Mouse (Mus musculus) embryonic facial prominence, embryonic 11.5 days (tissue): ENCODE measurements around the gene Olfr127. TPM values are rescaled to one million over a fixed set of nuclear protein-coding genes. Genes with fewer than 3 reads are reported as not detected.
"Not testable (repeated sequence)": the region's sequence is repeated elsewhere in the genome, so short reads cannot be mapped to it uniquely, and the experiment has no call there.

ENCODE experiments used
- ATAC-seq: fragments of 200-750 bp; cut with Nextera tagmentation; replicated peaks from 2 replicates; pipeline ENCODE4 v1.8.0; 2017; ENCODE audit warnings: low read depth; ENCODE audit not compliant: insufficient number of reproducible peaks, low FRiP score, low TSS enrichment
- DNase-seq: peaks from one replicate; pipeline ENCODE4 v3.0.0-alpha.2; 2015; ENCODE audit warnings: low spot score
- H3K27ac ChIP-seq: fragments of 300-500 bp; sonication (generic); replicated peaks from 2 replicates; pipeline ENCODE4 v1.5.1; 2014; ENCODE audit warnings: mild to moderate bottlenecking, low read depth, low read length, control low read depth
- H3K27me3 ChIP-seq: fragments of 300-500 bp; sonication (generic); 2 replicates; pipeline ENCODE4 v1.6.1; 2014; ENCODE audit warnings: mild to moderate bottlenecking, low read length, moderate library complexity, mixed read lengths; ENCODE audit not compliant: control insufficient read depth, insufficient read depth
- H3K36me3 ChIP-seq: fragments of 300-500 bp; sonication (generic); replicated peaks from 2 replicates; pipeline ENCODE4 v1.6.1; 2014; ENCODE audit warnings: low read depth, mild to moderate bottlenecking, low read length, moderate library complexity, mixed read lengths; ENCODE audit not compliant: control insufficient read depth, insufficient read depth
- H3K4me1 ChIP-seq: fragments of 300-500 bp; sonication (generic); 2 replicates; pipeline ENCODE4 v1.6.1; 2014; ENCODE audit warnings: low read length, mixed read lengths; ENCODE audit not compliant: control insufficient read depth, insufficient read depth
- H3K4me2 ChIP-seq: fragments of 300-500 bp; sonication (generic); 2 replicates; pipeline ENCODE4 v1.6.1; 2014; ENCODE audit warnings: low read depth, mild to moderate bottlenecking, control low read depth, low read length, moderate library complexity
- H3K4me3 ChIP-seq: fragments of 300-500 bp; sonication (generic); 2 replicates; pipeline ENCODE4 v1.5.1; 2014; ENCODE audit warnings: low read depth, low read length, control low read depth
- H3K9ac ChIP-seq: fragments of 300-500 bp; sonication (generic); replicated peaks from 2 replicates; pipeline ENCODE4 v1.6.1; 2014; ENCODE audit warnings: mild to moderate bottlenecking, control low read depth, low read length
- H3K9me3 ChIP-seq: fragments of 300-500 bp; sonication (generic); replicated peaks from 2 replicates; pipeline ENCODE4 v1.6.1; 2016; ENCODE audit warnings: mild to moderate bottlenecking, low read length, inconsistent platforms, mixed read lengths; ENCODE audit not compliant: control insufficient read depth
- WGBS: fragments of 180-500 bp; shearing (Covaris S2); extraction: QIAGEN DNeasy Blood & Tissue Kit; methylation state at CpG from one replicate; pipeline ENCODE4 v1.1.7; 2014; 5-methylcytosine and 5-hydroxymethylcytosine counted together
- polyA plus RNA-seq: library from polyadenylated mRNA; unstranded; fragments of >200 nt; fragmentation: Nextera tagmentation; extraction: Ambion mirVana; gene quantifications from 2 replicates; pipeline ENCODE4 v1.2.1, GENCODE M21; 2014

Olfr127 gene
- polyA plus RNA-seq: not detected in 2 replicates

DNA sequence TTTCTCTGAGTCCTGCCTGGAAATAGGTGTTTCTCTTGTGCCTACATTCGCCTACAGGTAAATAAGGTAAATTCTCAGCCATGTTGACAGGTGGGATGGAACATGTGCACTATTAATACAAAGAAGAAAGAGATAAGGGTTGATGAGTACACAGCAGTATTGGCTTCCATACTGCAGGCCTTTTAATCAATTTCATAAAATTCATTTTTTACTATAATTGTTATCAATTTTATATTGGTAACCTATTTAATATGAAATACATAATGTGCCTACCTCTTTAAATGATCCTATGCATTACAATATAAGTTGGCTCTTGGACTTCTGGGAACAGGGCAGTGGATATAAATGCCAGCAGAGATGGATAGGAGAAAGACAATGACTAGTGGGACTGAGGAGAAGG, at the start of gene Olfr127:
TSS of gene Olfr127 (plus strand) at position 301 of the 400 bp plus-strand sequence.
- ATAC-seq (no peak), DNase-seq (no peak)
- Histone ChIP-seq H3K36me3 (no peaks in the 10 kb centered on the region), H3K4me2 (no peak within 1 kb of the TSS), H3K9me3 (no peaks in the 10 kb centered on the region), H3K27ac (no peak within 1 kb of the TSS), H3K4me3 (no peak within 1 kb of the TSS), H3K4me1 (no peaks in the 10 kb centered on the region), H3K27me3 (no peaks in the 10 kb centered on the region), H3K9ac (no peak within 1 kb of the TSS)
- WGBS: 65% methylated on average over 1 of the region's 1 CpGs

GRCm38 (mm10) chr17:37863901-37864300, 36.3 kb upstream of the Olfr127 start:
- no peak for ATAC-seq
- Histone ChIP-seq H3K9ac (no peak overlapping the region), H3K4me1 (no peaks in the 10 kb centered on the region), H3K27me3 (no peaks in the 10 kb centered on the region), H3K4me2 (no peak overlapping the region), H3K27ac (no peak overlapping the region), H3K9me3 (no peaks in the 10 kb centered on the region), H3K4me3 (no peak overlapping the region), H3K36me3 (no peaks in the 10 kb centered on the region)
- no peak for DNase-seq
- 67% methylated on average over 2 of the region's 2 CpGs for WGBS

- H3K36me3 ChIP-seq: no peaks in the 10 kb centered on the region
- no peaks in the 10 kb centered on the region for H3K27me3 ChIP-seq
- 21% methylated on average over 8 of the region's 8 CpGs for WGBS
- H3K9ac ChIP-seq: no peak overlapping the region
- ATAC-seq (no peak), DNase-seq (peak; percentile 7)
- no peaks in the 10 kb centered on the region for H3K4me1 ChIP-seq
- no peak overlapping the region for H3K4me3 ChIP-seq
- H3K27ac ChIP-seq: no peak overlapping the region
- H3K9me3 ChIP-seq: no peaks in the 10 kb centered on the region
- H3K4me2 ChIP-seq: no peak overlapping the region
Observed at GRCm38 (mm10) chr17:37869676-37870205, 30.5 kb upstream of the Olfr127 start.

- no peaks in the 10 kb centered on the region for H3K4me1 ChIP-seq
- H3K27ac ChIP-seq: no peak overlapping the region
- no peak for ATAC-seq
- WGBS: 84% methylated on average over 3 of the region's 3 CpGs
- no peaks in the 10 kb centered on the region for H3K36me3 ChIP-seq
- DNase-seq: no peak
- no peaks in the 10 kb centered on the region for H3K27me3 ChIP-seq
- no peak overlapping the region for H3K4me3 ChIP-seq
- H3K9ac ChIP-seq: no peak overlapping the region
- H3K9me3 ChIP-seq: no peaks in the 10 kb centered on the region
- no peak overlapping the region for H3K4me2 ChIP-seq
Observed at GRCm38 (mm10) chr17:37873830-37874229, 26.4 kb upstream of the Olfr127 start.

GRCm38 (mm10) chr17:37906821-37907220, 6.6 kb downstream of the Olfr127 start:
- H3K4me2 ChIP-seq, H3K36me3 ChIP-seq, H3K9ac ChIP-seq, H3K4me3 ChIP-seq, H3K27ac ChIP-seq, H3K27me3 ChIP-seq, H3K9me3 ChIP-seq, ATAC-seq, H3K4me1 ChIP-seq, DNase-seq: not testable (repeated sequence)
- WGBS: 69% methylated on average over 8 of the region's 8 CpGs

DNA sequence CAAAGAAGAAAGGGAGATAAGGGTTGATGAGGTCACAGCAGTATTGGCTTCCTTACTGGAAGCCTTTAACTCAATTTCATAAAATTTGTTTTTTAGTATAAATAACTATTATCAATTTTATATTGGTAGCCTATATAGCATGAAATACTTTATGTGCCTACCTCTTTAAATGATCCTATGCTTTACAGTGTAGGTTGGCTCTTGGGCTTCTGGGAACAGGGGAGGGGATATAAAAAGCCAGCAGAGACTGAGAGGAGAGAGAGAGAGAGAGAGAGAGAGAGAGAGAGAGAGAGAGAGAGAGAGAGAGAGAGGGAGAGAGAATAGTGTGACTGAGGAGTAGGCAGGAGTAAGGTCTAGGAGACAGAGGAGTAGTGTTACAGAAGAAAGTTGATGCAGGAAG, 20.0 kb downstream of the Olfr127 start, which contains the start of gene Olfr128:
TSS of gene Olfr128 (plus strand) at position 301 of the 400 bp plus-strand sequence.
- no peak within 1 kb of the TSS for H3K9ac ChIP-seq

DNA sequence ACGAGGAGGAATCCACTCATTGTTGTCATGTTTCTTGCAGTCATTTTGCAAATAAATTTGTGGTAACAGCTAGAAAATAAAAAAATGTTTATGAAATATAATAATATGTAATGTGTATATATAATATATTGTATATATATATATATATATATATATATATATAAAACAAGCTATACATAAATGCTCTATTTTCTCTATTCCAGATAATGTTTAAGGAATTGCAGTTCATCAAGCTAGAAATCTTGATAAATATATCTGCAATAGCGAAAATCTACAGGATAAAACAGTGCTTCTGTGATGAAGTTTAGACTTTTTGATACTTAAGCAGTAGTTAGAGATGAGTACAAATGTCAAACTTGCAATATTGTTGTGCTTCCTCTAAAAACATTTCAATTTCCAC, 52.7 kb downstream of the Olfr127 start, which contains the start of gene Olfr761:
TSS of gene Olfr761 (minus strand) at position 101 of the 400 bp plus-strand sequence.
- ATAC-seq (no peak), DNase-seq (no peak)
- Histone ChIP-seq H3K27ac (no peak within 1 kb of the TSS), H3K27me3 (no peaks in the 10 kb centered on the region), H3K4me3 (no peak within 1 kb of the TSS), H3K36me3 (no peaks in the 10 kb centered on the region), H3K4me1 (no peaks in the 10 kb centered on the region), H3K9ac (no peak within 1 kb of the TSS), H3K4me2 (no peak within 1 kb of the TSS), H3K9me3 (no peaks in the 10 kb centered on the region)
- 81% methylated on average over 2 of the region's 2 CpGs for WGBS

More for the DNA sequence above, 20.0 kb downstream of the Olfr127 start, which contains the start of gene Olfr128:
- H3K36me3 ChIP-seq: no peaks in the 10 kb centered on the region
- no peak within 1 kb of the TSS for H3K27ac ChIP-seq
- H3K9me3 ChIP-seq: no peaks in the 10 kb centered on the region
- no peak for ATAC-seq
- no peak within 1 kb of the TSS for H3K4me3 ChIP-seq
- H3K4me1 ChIP-seq: no peaks in the 10 kb centered on the region
- H3K4me2 ChIP-seq: no peak within 1 kb of the TSS
- no peaks in the 10 kb centered on the region for H3K27me3 ChIP-seq
- DNase-seq: no peak
